Mouse (Mus musculus) thymus, adult 2 months (tissue): ENCODE results near the gene Fads6. TPM values are rescaled to one million over a fixed set of nuclear protein-coding genes. Genes with fewer than 3 reads are reported as not detected.

Source experiments
- DNase-seq: peaks from one replicate; pipeline ENCODE4 v3.0.0; 2021
- H3K27ac ChIP-seq: fragments of 200-500 bp; 2 replicates; pipeline ENCODE4 v1.5.1; 2012; ENCODE audit warnings: low read length, control low read depth; ENCODE audit not compliant: control insufficient read depth, insufficient read depth
- H3K27me3 ChIP-seq: fragments of 200-500 bp; 2 replicates; pipeline ENCODE4 v1.6.1; 2012; ENCODE audit warnings: mild to moderate bottlenecking, low read length, moderate library complexity, mixed read lengths; ENCODE audit not compliant: control insufficient read depth, insufficient read depth
- H3K36me3 ChIP-seq: fragments of 200-500 bp; 2 replicates; pipeline ENCODE4 v1.6.1; 2012; ENCODE audit warnings: mild to moderate bottlenecking, low read length, moderate library complexity; ENCODE audit not compliant: control insufficient read depth, insufficient read depth
- H3K4me1 ChIP-seq: fragments of 200-500 bp; replicated peaks from 2 replicates; pipeline ENCODE4 v1.6.1; 2012; ENCODE audit warnings: low read length; ENCODE audit not compliant: control insufficient read depth, insufficient read depth
- H3K4me3 ChIP-seq: fragments of 200-500 bp; 2 replicates; pipeline ENCODE4 v1.5.1; 2012; ENCODE audit warnings: mild to moderate bottlenecking, low read length, control low read depth, moderate library complexity; ENCODE audit not compliant: control insufficient read depth, insufficient read depth
- CTCF ChIP-seq: fragments of 200-500 bp; IDR thresholded peaks from 2 replicates; pipeline ENCODE4 v1.5.1; 2012; ENCODE audit warnings: mild to moderate bottlenecking, control low read depth, low read length, moderate library complexity, borderline replicate concordance; ENCODE audit not compliant: control insufficient read depth, poor library complexity, insufficient read depth; ENCODE audit errors: extremely low read depth
- POLR2A ChIP-seq: fragments of 200-500 bp; IDR thresholded peaks from 2 replicates; pipeline ENCODE4 v1.6.1; 2012; ENCODE audit warnings: mild to moderate bottlenecking, low read length, control low read depth, moderate library complexity; ENCODE audit not compliant: control insufficient read depth, poor library complexity, insufficient read depth; ENCODE audit errors: extremely low read depth
- WGBS: fragments of 180-500 bp; shearing (Covaris S2); methylation state at CpG from one replicate; pipeline ENCODE4 v1.1.7; 2018; 5-methylcytosine and 5-hydroxymethylcytosine counted together
- polyA plus RNA-seq: library from polyadenylated mRNA; depleted of rRNA; stranded (reverse); fragments of >200 nt; gene quantifications from 2 replicates; pipeline ENCODE4 v1.2.3, GENCODE M21; 2012

Fads6 gene
- polyA plus RNA-seq, 1 experiment, result 2.1 TPM

- peaks cover 4% of the 10 kb centered on the region; the same call in 1 of the 2 replicates for H3K4me1 ChIP-seq
- TF ChIP-seq POLR2A (no peak), CTCF (no peak)
- H3K4me3 ChIP-seq, result no peak overlapping the region
- no peak for DNase-seq
- no peaks in the 10 kb centered on the region for H3K36me3 ChIP-seq
- no peaks in the 10 kb centered on the region for H3K27me3 ChIP-seq
- 96% methylated on average over 6 of the region's 6 CpGs for WGBS
- no peak overlapping the region for H3K27ac ChIP-seq
Observed at GRCm38 (mm10) chr11:115290919-115291318, 6.5 kb downstream of the Fads6 start.

GRCm38 (mm10) chr11:115290314-115290713 lies 7.1 kb downstream of the Fads6 start:
- no peaks in the 10 kb centered on the region for H3K27me3 ChIP-seq
- H3K36me3 ChIP-seq, result no peaks in the 10 kb centered on the region
- WGBS, result 100% methylated on average over 1 of the region's 1 CpGs
- no peak for DNase-seq
- H3K4me3 ChIP-seq, result no peak overlapping the region
- H3K27ac ChIP-seq, result no peak overlapping the region
- TF ChIP-seq POLR2A (no peak), CTCF (no peak)
- H3K4me1 ChIP-seq, result peaks cover 10% of the 10 kb centered on the region; the same call in 1 of the 2 replicates

- no peaks in the 10 kb centered on the region for H3K36me3 ChIP-seq
- WGBS, result 88% methylated on average over 8 of the region's 8 CpGs
- TF ChIP-seq CTCF (no peak), POLR2A (no peak)
- no peak overlapping the region for H3K4me3 ChIP-seq
- no peaks in the 10 kb centered on the region for H3K27me3 ChIP-seq
- DNase-seq, result no peak
- peaks cover 15% of the 10 kb centered on the region for H3K4me1 ChIP-seq
- H3K27ac ChIP-seq, result no peak overlapping the region
Observed at GRCm38 (mm10) chr11:115289885-115290284, 7.6 kb downstream of the Fads6 start.

- 89% methylated on average over 2 of the region's 2 CpGs for WGBS
- no peak for TF ChIP-seq POLR2A
- TF ChIP-seq CTCF, result no peak
- Histone ChIP-seq H3K4me3 (no peak overlapping the region), H3K27me3 (no peaks in the 10 kb centered on the region), H3K4me1 (peaks cover 16% of the 10 kb centered on the region), H3K36me3 (no peaks in the 10 kb centered on the region), H3K27ac (no peak overlapping the region)
- no peak for DNase-seq
Observed at GRCm38 (mm10) chr11:115288305-115288704, 9.2 kb downstream of the Fads6 start.

GRCm38 (mm10) chr11:115287386-115287785 lies 10.1 kb downstream of the Fads6 start:
- 97% methylated on average over 5 of the region's 5 CpGs for WGBS
- DNase-seq, result no peak

GRCm38 (mm10) chr11:115286201-115286993 lies 11.1 kb downstream of the Fads6 start:
- Histone ChIP-seq H3K27me3 (no peaks in the 10 kb centered on the region), H3K4me3 (no peak overlapping the region), H3K27ac (no peak overlapping the region), H3K36me3 (no peaks in the 10 kb centered on the region), H3K4me1 (peaks cover 16% of the 10 kb centered on the region)
- TF ChIP-seq POLR2A (no peak), CTCF (no peak)
- WGBS, result 77% methylated on average over 19 of the region's 19 CpGs
- DNase-seq, result no peak

More at GRCm38 (mm10) chr11:115287386-115287785, 10.1 kb downstream of the Fads6 start:
- no peak for TF ChIP-seq POLR2A
- H3K4me3 ChIP-seq, result no peak overlapping the region
- H3K4me1 ChIP-seq, result peaks cover 16% of the 10 kb centered on the region
- no peaks in the 10 kb centered on the region for H3K27me3 ChIP-seq
- no peaks in the 10 kb centered on the region for H3K36me3 ChIP-seq
- H3K27ac ChIP-seq, result no peak overlapping the region
